8 mouse cellular contexts compared by ENCODE assay signal in the genomic region with DNA sequence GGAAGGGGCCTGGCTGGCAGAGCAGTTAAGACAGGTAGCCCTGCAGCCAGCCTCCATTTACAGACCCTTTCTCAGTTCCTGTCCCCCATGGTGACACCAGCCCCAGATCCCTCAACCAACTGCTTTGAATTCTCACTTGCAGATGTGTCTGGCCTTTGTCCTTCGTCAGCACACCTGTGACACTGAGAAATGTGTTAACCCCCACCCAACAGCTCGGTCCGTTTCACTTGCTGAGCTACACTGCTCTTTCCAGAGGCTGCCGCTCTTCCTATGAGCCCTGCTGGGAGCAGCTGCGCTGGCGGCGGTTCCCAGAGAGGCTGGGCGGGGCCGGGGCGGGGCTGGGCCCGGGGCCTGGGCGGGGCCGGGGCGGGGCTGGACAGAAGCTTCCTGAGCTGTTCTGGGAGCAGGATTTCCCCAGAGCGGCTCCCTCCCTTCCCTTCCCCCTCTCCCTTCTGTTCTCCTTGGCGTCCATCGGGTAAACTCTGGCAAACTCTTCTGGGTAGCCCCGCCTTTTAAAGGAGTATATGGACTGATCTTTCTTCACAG.
DNase-seq lines count a peak whose midpoint lies in the region; ATAC-seq and TF ChIP-seq lines count a peak whose summit lies in the region.

No protein-coding gene starts in this region.

- no peak for TF ChIP-seq EP300 in liver, embryonic 14.5 days (IDR thresholded peaks at IDR 0.05; ENCODE audit: low read depth)

- TF ChIP-seq CTCF in liver, embryonic 14.5 days (IDR thresholded peaks at IDR 0.05; ENCODE audit: low read depth) = no peak

- H3K9me3 ChIP-seq in embryonic facial prominence, embryonic 10.5 days = no peaks in the 10 kb centered on the region
- H3K9me3 ChIP-seq in intestine, embryonic 16.5 days (ENCODE audit: control insufficient read depth, low read length) = no peaks in the 10 kb centered on the region
- H3K9me3 ChIP-seq in liver, embryonic 14.5 days (ENCODE audit: control insufficient read depth, low read length) = no peaks in the 10 kb centered on the region

- peak overlapping the region; percentile 53 for H3K4me2 ChIP-seq in intestine, embryonic 16.5 days (ENCODE audit: low read depth, low read length)
- H3K4me2 ChIP-seq in liver, embryonic 14.5 days (ENCODE audit: low read depth) = peak overlapping the region; percentile 61

- H3K9ac ChIP-seq in intestine, embryonic 16.5 days (ENCODE audit: low read depth, low read length) = peak overlapping the region; percentile 54
- peak overlapping the region; percentile 43; the same call in 1 of the 2 replicates for H3K9ac ChIP-seq in liver, embryonic 14.5 days (replicated peaks)

- peak overlapping the region; percentile 86 for H3K27ac ChIP-seq in embryonic facial prominence, embryonic 10.5 days (replicated peaks)
- H3K27ac ChIP-seq in intestine, embryonic 16.5 days (ENCODE audit: low read length) = peak overlapping the region; percentile 85
- H3K27ac ChIP-seq in liver, embryonic 14.5 days = no peak overlapping the region

- H3K4me3 ChIP-seq in embryonic facial prominence, embryonic 10.5 days = peak overlapping the region; percentile 54
- peak overlapping the region; percentile 24 for H3K4me3 ChIP-seq in intestine, embryonic 16.5 days (ENCODE audit: low read length)
- H3K4me3 ChIP-seq in liver, embryonic 14.5 days (ENCODE audit: insufficient read depth in 1 of 2, low read depth in 2 of 2, low read length in 2 of 2) = peak overlapping the region; percentile 19 to 42

- DNase-seq in CD4-positive helper T cell, adult 2 months (ENCODE audit: low read depth, low spot score) = peak; percentile 50
- DNase-seq in adrenal gland, adult 2 months = peak; percentile 84
- peak; percentile 96 for DNase-seq in embryonic facial prominence, embryonic 10.5 days (ENCODE audit: low spot score)
- peak; percentile 85 to 91 for DNase-seq in heart, adult 18-20 months
- peak; percentile 34 to 59 (median 48) for DNase-seq in liver, embryonic 14.5 days (ENCODE audit: low read depth in 3 of 3, low spot score in 3 of 3)
- peak; percentile 22 to 26 for DNase-seq in natural killer cell, adult 2 months (ENCODE audit: low spot score in 2 of 2)
- DNase-seq in testis, postnatal 10 days (ENCODE audit: low spot score) = peak; percentile 85

- H3K4me1 ChIP-seq in embryonic facial prominence, embryonic 10.5 days = peaks cover 61% of the 10 kb centered on the region
- peaks cover 42% of the 10 kb centered on the region for H3K4me1 ChIP-seq in intestine, embryonic 16.5 days (ENCODE audit: control insufficient read depth, insufficient read depth, low read length)
- H3K4me1 ChIP-seq in liver, embryonic 14.5 days (replicated peaks; ENCODE audit: control insufficient read depth in 2 of 2, insufficient read depth in 2 of 2, low read length in 1 of 2) = peaks cover 5 to 15% of the 10 kb centered on the region in 2 experiments

- peak; percentile 93 for ATAC-seq in intestine, embryonic 16.5 days
- peak; percentile 84 for ATAC-seq in liver, embryonic 14.5 days (ENCODE audit: insufficient read depth)

- 0 out of 2 replicates have a peak, but pooled peaks cover 5% of the 10 kb centered on the region for H3K27me3 ChIP-seq in embryonic facial prominence, embryonic 10.5 days (replicated peaks; ENCODE audit: low read depth, poor library complexity, severe bottlenecking)
- no peaks in the 10 kb centered on the region for H3K27me3 ChIP-seq in intestine, embryonic 16.5 days (replicated peaks; ENCODE audit: control insufficient read depth, insufficient read depth, low read length)
- no peaks in the 10 kb centered on the region; the same call in 1 of the 2 replicates for H3K27me3 ChIP-seq in liver, embryonic 14.5 days (ENCODE audit: control insufficient read depth, insufficient read depth, low read length)

- H3K36me3 ChIP-seq in embryonic facial prominence, embryonic 10.5 days (replicated peaks) = 0 out of 2 replicates have a peak, but pooled peaks cover 3% of the 10 kb centered on the region
- H3K36me3 ChIP-seq in intestine, embryonic 16.5 days (ENCODE audit: control insufficient read depth, insufficient read depth, low read length) = no peaks in the 10 kb centered on the region
- no peaks in the 10 kb centered on the region for H3K36me3 ChIP-seq in liver, embryonic 14.5 days (replicated peaks; ENCODE audit: control insufficient read depth, insufficient read depth, low read depth)

- WGBS in embryonic facial prominence, embryonic 10.5 days = 2% methylated on average over 18 of the region's 18 CpGs
- under 1% methylated on average over 18 of the region's 18 CpGs for WGBS in intestine, embryonic 16.5 days
- WGBS in liver, embryonic 14.5 days (ENCODE audit: insufficient replicate concordance) = 2% methylated on average over 18 of the region's 18 CpGs

Comparison
In these comparisons a context has a peak if more than half of its experiments do, and no peak if none do; other contexts are left out.
1. DNase-seq: peak in every context shown above with its lines; median percentile 96 in embryonic facial prominence, embryonic 10.5 days; 88 in heart, adult 18-20 months; 85 in testis, postnatal 10 days; 84 in adrenal gland, adult 2 months; 50 in CD4-positive helper T cell, adult 2 months; 48 in liver, embryonic 14.5 days; 24 in natural killer cell, adult 2 months.